Mouse (Mus musculus) retina, postnatal 1 day (tissue): ENCODE data around the gene Lyve1.
"Not testable (repeated sequence)": the region's sequence is repeated elsewhere in the genome, so short reads cannot be mapped to it uniquely, and the experiment has no call there.

Experiments used
- DNase-seq: peaks from one replicate; pipeline ENCODE4 v3.0.0-alpha.2; 2012

The Lyve1 gene

GRCm38 (mm10) chr7:110862751-110863289 lies at the start of gene Lyve1:
Gene Lyve1 (minus strand): TSS chr7:110863239.
- DNase-seq, result peak; percentile 24

GRCm38 (mm10) chr7:110908209-110909144 lies 45.4 kb upstream of the Lyve1 start:
- DNase-seq, result no peak

GRCm38 (mm10) chr7:110906566-110906965 lies 43.5 kb upstream of the Lyve1 start:
- DNase-seq, result no peak

GRCm38 (mm10) chr7:110903226-110903625 lies 40.2 kb upstream of the Lyve1 start:
- no peak for DNase-seq

GRCm38 (mm10) chr7:110897202-110897601 lies 34.2 kb upstream of the Lyve1 start:
- no peak for DNase-seq

- no peak for DNase-seq
Observed at GRCm38 (mm10) chr7:110896453-110896852, 33.4 kb upstream of the Lyve1 start.

GRCm38 (mm10) chr7:110895772-110896171 lies 32.7 kb upstream of the Lyve1 start:
- DNase-seq, result not testable (repeated sequence)

GRCm38 (mm10) chr7:110894673-110895072 lies 31.6 kb upstream of the Lyve1 start:
- no peak for DNase-seq

GRCm38 (mm10) chr7:110893943-110894610 lies 31.0 kb upstream of the Lyve1 start:
- DNase-seq, result no peak

- no peak for DNase-seq
Observed at GRCm38 (mm10) chr7:110891501-110891986, 28.5 kb upstream of the Lyve1 start.

GRCm38 (mm10) chr7:110881746-110882333 lies 18.8 kb upstream of the Lyve1 start:
- DNase-seq, result no peak

- DNase-seq, result no peak
Observed at GRCm38 (mm10) chr7:110878028-110878427, 15.0 kb upstream of the Lyve1 start.

- DNase-seq, result no peak
Observed at GRCm38 (mm10) chr7:110876965-110877364, 13.9 kb upstream of the Lyve1 start.

- DNase-seq, result peak; percentile 68
Observed at GRCm38 (mm10) chr7:110868807-110869206, 5.8 kb upstream of the Lyve1 start.

- no peak for DNase-seq
Observed at GRCm38 (mm10) chr7:110867116-110867515, 4.1 kb upstream of the Lyve1 start.

- no peak for DNase-seq
Observed at GRCm38 (mm10) chr7:110866021-110866420, 3.0 kb upstream of the Lyve1 start.

GRCm38 (mm10) chr7:110865570-110865969 lies 2.5 kb upstream of the Lyve1 start:
- DNase-seq, result no peak

GRCm38 (mm10) chr7:110865038-110865437 lies 2.0 kb upstream of the Lyve1 start:
- peak; percentile 59 for DNase-seq

- no peak for DNase-seq
Observed at GRCm38 (mm10) chr7:110860129-110860528, 2.9 kb downstream of the Lyve1 start.

GRCm38 (mm10) chr7:110855604-110856003 lies 7.4 kb downstream of the Lyve1 start:
- no peak for DNase-seq

- DNase-seq, result no peak
Observed at GRCm38 (mm10) chr7:110854927-110855546, 8.0 kb downstream of the Lyve1 start.

GRCm38 (mm10) chr7:110854519-110854918 lies 8.5 kb downstream of the Lyve1 start:
- DNase-seq, result no peak

- DNase-seq, result no peak
Observed at GRCm38 (mm10) chr7:110853611-110854010, 9.4 kb downstream of the Lyve1 start.
